Mouse (Mus musculus) embryo, embryonic 11 days (tissue): ENCODE measurements around the gene Elf5.
A peak's percentile ranks its signal among the peaks of the same experiment; 100 is the strongest.

Experiments used
- DNase-seq: peaks from one replicate; pipeline ENCODE4 v3.0.0-alpha.2; 2015

The Elf5 gene

DNA sequence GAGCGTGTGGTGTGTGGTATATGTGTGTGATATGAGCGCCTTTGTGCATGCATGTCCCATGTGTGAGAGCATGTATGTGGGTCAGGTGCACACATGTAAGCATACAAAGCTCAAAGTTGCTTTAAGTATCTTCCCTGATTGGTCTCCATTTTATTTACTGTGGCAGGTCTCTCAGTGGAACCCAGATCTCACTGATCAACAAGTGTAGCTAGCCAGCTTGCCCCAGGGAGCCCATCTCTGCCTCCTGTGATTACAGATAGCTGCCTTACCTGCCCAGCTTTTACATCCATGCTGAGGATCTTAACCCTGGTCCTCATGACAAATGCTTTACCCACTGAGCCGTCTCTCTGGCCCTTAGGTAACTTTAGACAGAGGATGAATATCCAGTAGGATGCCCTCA, 66.8 kb downstream of the Elf5 start:
- no peak for DNase-seq

DNA sequence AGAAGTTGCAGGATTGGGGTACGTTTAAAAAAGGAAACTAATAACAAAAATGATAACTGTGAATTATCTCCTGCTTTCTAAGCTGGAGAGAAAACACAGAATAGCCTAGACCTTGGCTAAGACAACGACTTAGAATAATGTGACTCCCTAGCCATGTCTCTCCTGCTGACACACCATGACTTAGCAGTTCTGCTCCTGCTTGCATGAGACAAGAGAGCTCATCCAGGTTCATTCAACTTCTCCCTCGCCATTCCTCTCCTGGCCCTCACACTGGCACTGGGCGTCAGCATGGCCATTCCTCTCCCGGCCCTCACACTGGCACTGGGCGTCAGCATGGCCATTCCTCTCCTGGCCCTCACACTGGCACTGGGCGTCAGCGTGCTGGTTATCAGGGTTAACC, 68.8 kb downstream of the Elf5 start:
- DNase-seq, result no peak

- no peak for DNase-seq
Observed at GRCm38 (mm10) chr2:103480871-103481270, 69.4 kb downstream of the Elf5 start.

DNA sequence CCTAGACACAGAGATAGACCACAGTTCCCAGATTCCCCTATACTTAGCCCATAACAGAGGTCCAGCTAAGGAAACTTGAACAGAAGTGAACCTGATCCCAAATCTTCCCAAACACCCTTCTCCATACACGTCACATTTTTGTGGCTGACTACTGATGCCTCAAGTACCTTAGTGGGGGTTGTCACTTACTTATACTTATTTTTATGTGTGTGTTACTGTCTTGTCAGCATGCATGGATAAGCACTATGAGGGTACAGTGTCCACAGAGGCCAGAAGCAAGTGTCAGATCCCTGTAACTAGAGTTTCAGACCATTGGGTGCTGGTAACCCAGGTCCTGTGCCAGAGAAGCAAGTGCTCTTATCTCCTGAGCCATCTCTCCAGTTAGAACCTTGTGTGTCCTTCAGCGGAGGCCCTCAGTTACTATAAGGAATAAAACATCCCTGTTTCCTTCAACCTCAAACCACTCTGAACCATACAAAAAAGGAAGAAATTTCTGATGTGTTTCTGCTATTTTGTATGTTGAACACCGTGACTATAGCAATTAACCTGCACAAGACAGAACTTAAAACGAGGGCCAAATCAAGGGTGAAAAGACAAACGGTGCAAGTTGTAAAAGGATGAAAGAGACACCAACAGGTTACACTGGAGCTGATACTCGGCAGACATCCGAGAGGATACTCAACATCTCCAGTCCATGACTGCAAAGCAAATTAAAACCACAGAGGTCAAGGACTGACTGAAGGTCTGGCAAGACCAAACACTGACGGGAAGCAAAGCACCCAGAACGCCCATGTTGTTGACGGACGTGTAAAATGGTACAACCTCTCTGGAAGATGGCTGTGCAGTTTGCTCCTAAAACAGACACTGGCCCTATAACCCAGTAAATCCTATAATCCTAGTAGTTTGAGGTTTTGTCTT, 70.1 kb downstream of the Elf5 start:
- no peak for DNase-seq

DNA sequence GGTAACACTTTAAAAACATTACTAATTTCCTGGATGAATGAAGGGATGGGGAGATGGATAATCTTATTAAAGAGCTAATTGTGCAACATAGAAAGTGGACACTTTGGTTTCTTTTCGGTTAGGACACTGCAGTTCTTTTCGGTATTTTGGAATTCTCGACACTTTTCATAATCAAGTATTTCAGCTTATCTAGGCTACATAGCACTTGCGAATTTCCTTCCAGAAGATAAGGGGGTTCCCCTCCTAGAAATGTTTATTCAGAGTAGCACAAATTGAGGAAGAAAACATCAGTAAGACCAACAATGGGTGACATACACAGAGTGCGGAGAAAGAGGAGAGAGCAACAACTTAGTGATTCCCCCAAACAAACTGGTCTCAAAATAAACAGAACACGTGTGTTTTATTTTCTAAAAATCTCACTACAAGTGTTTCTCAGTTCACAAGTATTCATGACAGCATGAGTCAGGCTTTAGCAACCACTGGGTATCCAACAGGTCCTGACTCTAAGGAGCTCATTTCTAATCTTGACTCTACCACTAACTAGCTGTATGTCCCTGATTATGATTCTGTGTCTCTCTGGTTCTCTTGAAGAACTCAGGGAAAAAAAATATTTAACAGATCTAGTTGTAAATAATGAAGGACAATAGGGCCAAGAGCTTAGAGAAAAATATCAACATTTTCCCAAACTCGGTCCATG, 71.9 kb downstream of the Elf5 start:
- no peak for DNase-seq

- DNase-seq, result peak; percentile 5
Observed at GRCm38 (mm10) chr2:103483986-103484520, 72.6 kb downstream of the Elf5 start.

DNA sequence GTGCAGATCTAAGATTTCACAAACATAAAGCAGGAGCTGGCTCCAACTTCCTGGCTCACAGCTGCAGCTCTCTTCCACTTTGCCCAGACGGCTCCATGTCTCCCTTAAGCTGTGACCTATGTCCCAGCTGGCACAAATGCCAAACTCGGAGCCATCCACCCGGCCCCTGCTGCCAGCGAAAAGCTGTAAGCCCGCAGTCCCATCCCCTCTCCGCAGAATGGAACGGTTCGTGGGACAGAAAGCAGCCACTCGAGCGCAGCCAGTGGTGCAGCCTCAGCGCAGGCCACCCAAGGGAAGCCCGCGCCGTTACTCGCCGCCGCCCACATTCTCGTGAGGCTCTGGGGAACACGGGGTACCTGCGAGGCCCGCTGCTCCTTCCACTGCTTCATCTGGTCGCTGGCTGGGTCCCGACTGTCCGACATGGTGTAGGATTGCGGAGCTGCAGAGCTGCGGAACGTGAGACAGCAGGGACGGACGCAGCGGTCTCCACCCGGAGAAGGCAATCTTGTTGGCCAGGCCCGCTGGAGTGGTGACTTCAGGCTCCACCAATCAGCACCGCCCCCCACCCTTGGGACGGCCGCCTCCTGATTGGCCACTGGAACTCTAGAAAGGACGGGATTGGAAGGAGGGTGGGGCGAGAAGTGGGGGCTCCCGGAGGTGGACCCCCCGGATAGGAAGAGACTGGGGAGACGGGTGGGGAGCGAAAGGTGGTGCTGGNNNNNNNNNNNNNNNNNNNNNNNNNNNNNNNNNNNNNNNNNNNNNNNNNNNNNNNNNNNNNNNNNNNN, 73.3 kb downstream of the Elf5 start, which contains the start of gene Cat:
Cat (minus strand) TSS at position 544 of the 785 bp plus-strand sequence.
- DNase-seq, result peak; percentile 97

GRCm38 (mm10) chr2:103492526-103492925, 81.0 kb downstream of the Elf5 start:
- DNase-seq, result no peak

DNA sequence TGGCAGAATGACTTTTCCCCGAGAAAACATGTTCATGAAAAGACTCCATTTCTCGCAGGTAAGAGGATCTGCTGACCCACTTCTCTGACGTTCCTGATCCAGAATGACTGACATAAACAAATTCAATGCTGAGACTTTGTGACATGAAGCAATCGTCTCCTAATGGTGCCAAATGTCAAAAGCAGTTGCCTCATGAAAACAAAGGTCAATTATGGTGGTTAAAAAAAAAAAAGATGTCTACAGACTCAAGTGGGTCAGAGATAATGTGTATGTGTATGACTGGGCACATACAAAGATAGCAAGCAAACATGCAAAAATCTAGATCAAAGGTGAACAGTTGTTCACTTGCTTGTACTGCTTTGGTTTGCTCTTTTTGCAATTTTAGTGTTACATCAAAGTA, 82.3 kb downstream of the Elf5 start:
- DNase-seq, result no peak

DNA sequence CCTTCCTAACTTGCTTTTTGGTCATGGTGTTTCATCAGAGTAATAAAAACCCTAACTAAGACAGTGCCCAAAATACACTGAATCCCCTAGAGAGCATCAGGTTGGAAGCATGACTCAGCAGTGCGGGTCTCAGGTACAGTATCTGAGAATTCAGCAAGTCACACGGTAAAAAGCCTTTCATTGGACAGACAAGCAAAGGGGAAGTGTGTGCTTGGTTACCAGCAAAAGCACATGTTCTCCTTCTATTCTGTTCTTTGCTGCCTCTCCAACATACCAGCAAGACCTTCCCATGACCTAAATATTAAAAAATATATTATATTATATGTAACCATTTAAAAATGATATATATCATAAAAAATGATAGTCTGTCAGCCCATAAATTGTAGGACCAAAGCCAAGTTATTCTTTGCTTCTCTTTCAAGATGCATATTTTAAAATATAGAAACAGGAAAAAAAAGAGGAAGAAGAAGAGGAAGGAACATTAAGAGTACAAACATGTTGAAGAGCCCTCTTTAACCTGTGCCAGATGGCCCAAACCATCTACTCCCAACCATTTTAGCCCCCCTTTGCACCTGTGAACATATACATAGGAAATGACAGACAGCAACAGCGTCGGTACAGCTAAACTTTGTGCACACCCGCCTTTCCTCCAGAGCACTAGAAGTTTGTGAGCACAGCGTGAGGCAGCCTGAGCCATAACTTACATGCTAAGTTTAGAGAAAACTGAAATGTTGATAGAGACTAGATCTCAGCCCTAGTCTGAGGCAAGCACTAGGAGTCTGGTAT, 84.3 kb downstream of the Elf5 start:
- DNase-seq, result no peak
